Mouse (Mus musculus) neural tube, embryonic 12.5 days (tissue): ENCODE measurements around the gene Vmn2r7. TPM values are rescaled to one million over a fixed set of nuclear protein-coding genes. Genes with fewer than 3 reads are reported as not detected.
"Not testable (repeated sequence)": the region's sequence is repeated elsewhere in the genome, so short reads cannot be mapped to it uniquely, and the experiment has no call there.

Experiments used
- ATAC-seq: fragments of 200-750 bp; cut with Nextera tagmentation; 2 replicates; pipeline ENCODE4 v1.8.0; 2017; ENCODE audit warnings: low read depth, mild to moderate bottlenecking, moderate TSS enrichment, moderate library complexity; ENCODE audit not compliant: low FRiP score
- H3K27ac ChIP-seq: fragments of 300-500 bp; sonication (generic); 2 replicates; pipeline ENCODE4 v1.5.1; 2016
- H3K27me3 ChIP-seq: fragments of 300-500 bp; sonication (generic); replicated peaks from 2 replicates; pipeline ENCODE4 v1.6.1; 2016; ENCODE audit warnings: mild to moderate bottlenecking
- H3K36me3 ChIP-seq: fragments of 300-500 bp; sonication (generic); 2 replicates; pipeline ENCODE4 v1.6.1; 2016; ENCODE audit warnings: mild to moderate bottlenecking
- H3K4me1 ChIP-seq: fragments of 300-500 bp; sonication (generic); 2 replicates; pipeline ENCODE4 v1.6.1; 2016
- H3K4me2 ChIP-seq: fragments of 300-500 bp; sonication (generic); replicated peaks from 2 replicates; pipeline ENCODE4 v1.6.1; 2016; ENCODE audit warnings: mild to moderate bottlenecking
- H3K4me3 ChIP-seq: fragments of 300-500 bp; sonication (generic); 2 replicates; pipeline ENCODE4 v1.5.1; 2016
- H3K9ac ChIP-seq: fragments of 300-500 bp; sonication (generic); 2 replicates; pipeline ENCODE4 v1.6.1; 2016; ENCODE audit warnings: mild to moderate bottlenecking
- H3K9me3 ChIP-seq: fragments of 300-500 bp; sonication (generic); 2 replicates; pipeline ENCODE4 v1.6.1; 2016; ENCODE audit warnings: mild to moderate bottlenecking
- WGBS: fragments of 180-500 bp; shearing (Covaris S2); methylation state at CpG from one replicate; pipeline ENCODE4 v1.1.7; 2016; 5-methylcytosine and 5-hydroxymethylcytosine counted together
- polyA plus RNA-seq: library from polyadenylated mRNA; unstranded; fragments of >200 nt; fragmentation: Nextera tagmentation; extraction: Ambion mirVana; gene quantifications from 2 replicates; pipeline ENCODE4 v1.2.1, GENCODE M21; 2016

Gene Vmn2r7
- polyA plus RNA-seq, 1 experiment from 2014 or later: not detected

DNA sequence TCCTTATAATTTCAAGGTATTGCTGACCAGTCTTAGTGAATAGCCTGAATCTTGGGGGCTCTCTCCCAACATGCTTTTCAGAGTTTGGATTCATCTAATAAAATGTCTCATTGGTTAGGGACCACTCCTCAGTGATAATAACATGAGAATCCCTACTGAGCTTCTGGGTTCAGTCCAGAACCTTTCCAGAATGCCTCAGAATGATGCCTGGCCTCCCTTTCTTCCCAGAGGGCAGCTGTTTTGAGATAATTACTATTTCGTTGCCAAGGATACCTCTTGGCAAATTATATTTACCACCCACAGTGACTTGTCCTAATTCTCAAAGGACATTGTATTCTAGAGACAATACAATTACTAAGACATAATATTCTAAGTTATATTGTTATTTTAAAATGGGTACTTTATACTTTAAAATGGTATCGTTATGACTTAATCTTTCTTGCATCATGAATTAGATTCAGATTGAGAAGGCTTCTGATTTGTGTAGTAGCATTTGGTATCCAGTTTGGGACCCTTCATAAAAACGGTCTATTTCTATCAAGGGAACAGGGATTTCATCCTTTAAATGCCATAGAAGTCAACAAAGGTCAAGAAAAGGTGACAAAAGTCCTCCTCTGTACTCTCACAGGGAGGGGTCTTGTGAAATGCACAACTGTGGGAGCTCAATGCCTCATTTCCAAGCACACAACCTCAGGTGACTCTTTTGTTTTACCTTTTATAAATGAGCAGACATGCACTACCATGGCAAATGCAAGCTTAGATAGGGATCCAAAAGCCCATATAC is 117.2 kb downstream of the Vmn2r7 start:
- not testable (repeated sequence) for ATAC-seq, H3K9me3 ChIP-seq, H3K4me1 ChIP-seq, H3K4me2 ChIP-seq, H3K9ac ChIP-seq, H3K27ac ChIP-seq, H3K27me3 ChIP-seq, H3K36me3 ChIP-seq, H3K4me3 ChIP-seq
- 79% methylated on average over 3 of the region's 3 CpGs for WGBS

DNA sequence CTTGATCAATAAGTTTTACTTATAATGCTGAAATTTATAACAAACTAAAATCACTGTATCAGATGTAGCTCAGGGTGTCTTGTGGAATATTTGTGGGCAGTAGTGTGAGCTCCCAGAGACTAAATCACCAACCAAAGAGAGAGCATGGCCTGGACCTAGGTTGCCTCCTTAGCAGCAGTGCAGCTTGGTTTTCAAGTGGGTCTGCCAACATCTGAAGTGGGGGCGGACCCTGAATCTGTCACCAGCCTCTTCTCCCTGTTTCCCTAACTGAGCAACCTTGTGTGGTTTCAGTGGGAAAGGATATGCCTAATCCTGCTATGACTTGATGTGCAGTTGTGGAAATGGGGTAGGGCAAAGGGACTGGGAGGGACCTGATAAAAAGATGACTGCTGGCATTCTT is 118.8 kb downstream of the Vmn2r7 start:
- not testable (repeated sequence) for ATAC-seq, H3K27me3 ChIP-seq, H3K4me1 ChIP-seq, H3K9me3 ChIP-seq, H3K4me3 ChIP-seq, H3K4me2 ChIP-seq, H3K9ac ChIP-seq, H3K27ac ChIP-seq, H3K36me3 ChIP-seq
- WGBS: 94% methylated on average over 1 of the region's 1 CpGs

DNA sequence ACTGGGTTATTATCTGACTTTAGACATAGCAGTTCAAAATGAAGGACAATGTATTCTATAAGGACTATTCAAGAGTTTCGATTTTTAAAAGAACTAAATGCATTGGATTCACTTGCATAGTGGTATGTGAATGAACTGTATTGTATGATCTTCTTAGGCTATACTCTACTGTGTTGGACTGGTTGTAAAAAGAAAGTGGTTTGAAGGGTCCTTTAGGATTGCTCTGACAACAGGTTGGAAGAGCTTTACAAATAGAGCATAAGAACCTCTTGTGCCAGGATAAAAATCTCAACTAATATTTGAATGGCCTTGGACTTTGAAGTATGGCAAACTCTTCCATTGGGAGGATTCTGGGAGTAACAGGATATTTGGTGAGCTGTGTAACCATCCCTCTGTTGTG is 168.5 kb downstream of the Vmn2r7 start:
- H3K27me3 ChIP-seq, H3K27ac ChIP-seq, ATAC-seq, H3K4me2 ChIP-seq, H3K9me3 ChIP-seq, H3K4me1 ChIP-seq, H3K9ac ChIP-seq, H3K4me3 ChIP-seq, H3K36me3 ChIP-seq: not testable (repeated sequence)
- 82% methylated on average over 1 of the region's 1 CpGs for WGBS
